Mouse (Mus musculus): ENCODE measurements around the gene Cox15. TPM values are rescaled to one million over a fixed set of nuclear protein-coding genes. Genes with fewer than 3 reads are reported as not detected.
A peak's percentile ranks its signal among the peaks of the same experiment; 100 is the strongest.

The Cox15 gene
- polyA plus RNA-seq, 1 experiment, result 18.5 TPM

GRCm38 (mm10) chr19:43697666-43698370 is 55.0 kb downstream of the Cox15 start:
- peaks cover 15% of the 10 kb centered on the region for H3K4me1 ChIP-seq (ENCODE audit: control insufficient read depth, insufficient read depth, low read length)
- H3K4me3 ChIP-seq (ENCODE audit: insufficient read depth, low read length), result no peak overlapping the region
- TF ChIP-seq CTCF (IDR thresholded peaks at IDR 0.05; ENCODE audit: low read depth, low read length) (no peak), POLR2A (IDR thresholded peaks at IDR 0.05; ENCODE audit: borderline replicate concordance, low read depth, low read length) (no peak)
- H3K27ac ChIP-seq (ENCODE audit: insufficient read depth, low read depth, low read length), result no peak overlapping the region

GRCm38 (mm10) chr19:43695514-43695964 is 57.3 kb downstream of the Cox15 start:
- H3K27ac ChIP-seq (ENCODE audit: insufficient read depth, low read depth, low read length), result peak overlapping the region; percentile 33
- TF ChIP-seq POLR2A (IDR thresholded peaks at IDR 0.05; ENCODE audit: borderline replicate concordance, low read depth, low read length), result no peak
- TF ChIP-seq CTCF (IDR thresholded peaks at IDR 0.05; ENCODE audit: low read depth, low read length), result no peak

GRCm38 (mm10) chr19:43692815-43693214 is 60.0 kb downstream of the Cox15 start:
- Histone ChIP-seq H3K4me3 (ENCODE audit: insufficient read depth, low read length) (no peak overlapping the region), H3K27ac (ENCODE audit: insufficient read depth, low read depth, low read length) (no peak overlapping the region), H3K4me1 (ENCODE audit: control insufficient read depth, insufficient read depth, low read length) (peaks cover 15% of the 10 kb centered on the region)
- TF ChIP-seq POLR2A (IDR thresholded peaks at IDR 0.05; ENCODE audit: borderline replicate concordance, low read depth, low read length), result no peak

More at GRCm38 (mm10) chr19:43695514-43695964, 57.3 kb downstream of the Cox15 start:
- peaks cover 15% of the 10 kb centered on the region for H3K4me1 ChIP-seq (ENCODE audit: control insufficient read depth, insufficient read depth, low read length)
- H3K4me3 ChIP-seq (ENCODE audit: insufficient read depth, low read length), result no peak overlapping the region

GRCm38 (mm10) chr19:43689419-43690246 is 63.2 kb downstream of the Cox15 start, which contains the start of gene Entpd7:
Gene Entpd7, plus strand, starts transcription at chr19:43689672.
- no peaks in the 10 kb centered on the region for H3K4me1 ChIP-seq (ENCODE audit: control insufficient read depth, insufficient read depth, low read length)
- no peak for TF ChIP-seq CTCF (IDR thresholded peaks at IDR 0.05; ENCODE audit: low read depth, low read length)
- TF ChIP-seq POLR2A (IDR thresholded peaks at IDR 0.05; ENCODE audit: borderline replicate concordance, low read depth, low read length), result peak; percentile 63; the same call in 1 of the 2 replicates
- peak within 1 kb of the TSS; percentile 97 for H3K4me3 ChIP-seq (ENCODE audit: insufficient read depth, low read length)
- H3K27ac ChIP-seq (ENCODE audit: insufficient read depth, low read depth, low read length), result no peak within 1 kb of the TSS

Other genes starting within 250 kb of the Cox15 start
- 49.3 and 53.5 TPM in 2 replicates for gene Got1, start 228.4 kb downstream of the Cox15 start, polyA plus RNA-seq (2012; ENCODE audit: insufficient read depth, insufficient read length, missing spikeins)
- gene Nkx2-3, start 140.7 kb downstream of the Cox15 start, polyA plus RNA-seq (2012; ENCODE audit: insufficient read depth, insufficient read length, missing spikeins), result not detected in 2 replicates
- 34.1 and 40.1 TPM in 2 replicates for gene Slc25a28, start 78.1 kb downstream of the Cox15 start, polyA plus RNA-seq (2012; ENCODE audit: insufficient read depth, insufficient read length, missing spikeins)
- gene Entpd7, start 63.3 kb downstream of the Cox15 start, polyA plus RNA-seq (2012; ENCODE audit: insufficient read depth, insufficient read length, missing spikeins), result 23.4 and 26.1 TPM in 2 replicates
- 12.3 and 12.4 TPM in 2 replicates for gene Cutc, start within 50 bp of the Cox15 start, polyA plus RNA-seq (2012; ENCODE audit: insufficient read depth, insufficient read length, missing spikeins)
- 0.57 and 0.78 TPM in 2 replicates for gene Abcc2, start 29.2 kb upstream of the Cox15 start, polyA plus RNA-seq (2012; ENCODE audit: insufficient read depth, insufficient read length, missing spikeins)
- gene Dnmbp, start 187.2 kb upstream of the Cox15 start, polyA plus RNA-seq (2012; ENCODE audit: insufficient read depth, insufficient read length, missing spikeins), result 10.2 and 13.5 TPM in 2 replicates
- gene Cpn1, start 233.6 kb upstream of the Cox15 start, polyA plus RNA-seq (2012; ENCODE audit: insufficient read depth, insufficient read length, missing spikeins), result 0.28 TPM in 1 of 2 replicates, not detected in the other